In genomic region chr4:155286090-155286489, GRCm38 (mm10) we compare ENCODE assay signal across 23 mouse cellular contexts.
"Had no signal": no experiment of that assay in that cellular context is flagged by ENCODE, and none has a peak within 500 bp of the region (broad histone marks: within the 10 kb centered on the region; RNA-seq: fewer than 3 reads in every experiment).

No protein-coding gene starts in this region.

- H3K27me3 ChIP-seq: heart, embryonic 12.5 days; hindbrain, embryonic 12.5 days; intestine, embryonic 15.5 days; limb, embryonic 12.5 days; limb, embryonic 15.5 days had no signal

- H3K27ac ChIP-seq: heart, embryonic 10.5 days; hindbrain, embryonic 10.5 days; hindbrain, embryonic 12.5 days; hindbrain, embryonic 14.5 days; intestine, embryonic 15.5 days; liver, embryonic 12.5 days; liver, embryonic 14.5 days had no signal

- DNase-seq: gastrocnemius, postnatal 25 days; heart, adult 18-20 months; heart, postnatal 10 days; heart, postnatal 4 days; kidney, adult 18-20 months; kidney, adult 8-10 months; kidney, postnatal 10 days; kidney, postnatal 25 days; layer of hippocampus, adult 9-11 months; layer of hippocampus, postnatal 36 days; left cerebral cortex, postnatal 4 days had no signal

- H3K36me3 ChIP-seq: heart, embryonic 10.5 days; heart, embryonic 12.5 days; hindbrain, embryonic 10.5 days; intestine, embryonic 15.5 days; limb, embryonic 12.5 days; limb, embryonic 15.5 days; liver, embryonic 12.5 days had no signal

- H3K9ac ChIP-seq: heart, embryonic 12.5 days; hindbrain, embryonic 12.5 days; hindbrain, embryonic 14.5 days; intestine, embryonic 15.5 days; limb, embryonic 12.5 days; limb, embryonic 15.5 days; liver, embryonic 12.5 days; liver, embryonic 14.5 days had no signal

- H3K9me3 ChIP-seq: heart, embryonic 10.5 days; heart, embryonic 12.5 days; hindbrain, embryonic 10.5 days; hindbrain, embryonic 12.5 days; intestine, embryonic 15.5 days; limb, embryonic 12.5 days; limb, embryonic 15.5 days; liver, embryonic 12.5 days had no signal

- H3K4me3 ChIP-seq: heart, embryonic 10.5 days; heart, embryonic 12.5 days; hindbrain, embryonic 10.5 days; hindbrain, embryonic 12.5 days; intestine, embryonic 15.5 days; limb, embryonic 12.5 days; limb, embryonic 15.5 days; liver, embryonic 12.5 days had no signal

- H3K4me2 ChIP-seq: heart, embryonic 12.5 days; hindbrain, embryonic 12.5 days; hindbrain, embryonic 14.5 days; intestine, embryonic 15.5 days; limb, embryonic 12.5 days; limb, embryonic 15.5 days; liver, embryonic 12.5 days had no signal

- ATAC-seq: hindbrain, embryonic 16.5 days; inflammation-experienced regulatory T-cells, adult 6 months; intestine, embryonic 15.5 days; liver, embryonic 12.5 days had no signal
